Mouse (Mus musculus) embryonic fibroblast, embryonic 13.5 days (primary cell): Measurements from ENCODE around the gene Bhmt2.

Experiments
- CTCF ChIP-seq: IDR thresholded peaks from 2 replicates; pipeline ENCODE4 v1.5.1; 2011; ENCODE audit warnings: mild to moderate bottlenecking, control low read depth, low read length, moderate library complexity, borderline replicate concordance; ENCODE audit not compliant: insufficient read depth
- POLR2A ChIP-seq: IDR thresholded peaks from 2 replicates; pipeline ENCODE4 v1.6.1; 2011; ENCODE audit warnings: low read depth, mild to moderate bottlenecking, control low read depth, low read length, moderate library complexity

DNA sequence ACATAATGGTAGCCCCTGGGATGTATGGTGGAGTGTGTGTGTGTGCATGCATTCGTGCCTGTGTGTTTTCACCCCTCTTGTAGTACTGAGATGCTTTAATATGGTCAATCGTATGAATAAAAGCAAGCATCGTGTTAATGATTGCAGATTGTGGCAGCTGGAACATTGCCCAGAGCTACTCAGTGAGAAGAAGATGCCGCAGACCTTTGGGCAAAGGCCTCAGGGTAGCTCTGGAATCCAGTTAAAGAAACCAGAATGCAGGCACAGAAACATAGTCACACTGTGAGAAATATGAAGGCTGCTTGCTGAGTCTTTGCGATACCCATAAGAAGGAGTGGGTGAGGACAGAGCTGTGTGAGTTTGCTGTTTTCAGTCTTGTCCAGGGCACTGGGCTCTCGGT is 24.8 kb upstream of the Bhmt2 start:
- TF ChIP-seq CTCF: no peak
- no peak for TF ChIP-seq POLR2A
